Mouse (Mus musculus) skeletal muscle tissue, adult 2 months (tissue): ENCODE results near the gene Krtap21-1.

Experiments
- DNase-seq: peaks from one replicate; pipeline ENCODE4 v3.0.0-alpha.2; 2012; ENCODE audit warnings: low read depth, low spot score

The Krtap21-1 gene

DNA sequence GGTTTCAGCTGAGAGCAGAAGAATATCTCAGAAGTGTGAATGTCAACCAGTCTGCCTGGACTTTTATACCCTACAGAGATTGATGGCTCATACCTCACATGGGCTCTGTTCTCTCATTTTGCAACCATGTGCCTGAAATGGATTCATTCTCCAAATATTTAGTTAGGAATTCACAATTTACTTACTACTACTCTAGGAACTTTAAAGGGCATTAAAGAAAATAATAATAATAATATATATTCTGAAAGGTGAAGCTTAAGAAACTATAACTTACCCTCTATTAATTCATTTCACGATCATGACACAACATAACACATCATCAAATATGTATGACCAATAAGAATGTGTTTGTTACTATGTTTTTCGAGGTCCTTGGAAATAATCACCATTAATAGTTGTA is at the start of gene Krtap21-1:
TSS of gene Krtap21-1 (minus strand) at position 101 of the 400 bp plus-strand sequence.
- no peak for DNase-seq

- no peak for DNase-seq
Observed at GRCm38 (mm10) chr16:89429586-89429985, 25.9 kb upstream of the Krtap21-1 start.

DNA sequence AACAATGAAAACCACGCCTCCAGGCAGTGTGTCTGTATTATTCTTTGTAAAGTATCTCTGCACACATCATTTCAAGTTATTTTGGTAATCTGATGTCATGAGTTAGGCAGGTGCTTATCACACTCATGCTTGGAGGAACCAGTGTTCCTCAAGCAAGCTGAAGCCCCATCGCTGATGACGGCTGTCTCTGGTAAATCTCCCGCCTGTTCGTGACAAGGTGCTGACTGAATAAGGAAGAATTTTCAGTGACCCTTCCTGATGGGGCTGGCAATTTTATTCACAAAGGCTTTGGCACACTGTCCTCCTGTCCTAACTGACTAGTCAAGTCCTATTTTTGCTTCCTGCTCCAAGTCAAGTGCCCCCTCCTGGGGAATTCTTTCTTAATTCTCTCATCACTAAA is 21.6 kb upstream of the Krtap21-1 start:
- DNase-seq: no peak

DNA sequence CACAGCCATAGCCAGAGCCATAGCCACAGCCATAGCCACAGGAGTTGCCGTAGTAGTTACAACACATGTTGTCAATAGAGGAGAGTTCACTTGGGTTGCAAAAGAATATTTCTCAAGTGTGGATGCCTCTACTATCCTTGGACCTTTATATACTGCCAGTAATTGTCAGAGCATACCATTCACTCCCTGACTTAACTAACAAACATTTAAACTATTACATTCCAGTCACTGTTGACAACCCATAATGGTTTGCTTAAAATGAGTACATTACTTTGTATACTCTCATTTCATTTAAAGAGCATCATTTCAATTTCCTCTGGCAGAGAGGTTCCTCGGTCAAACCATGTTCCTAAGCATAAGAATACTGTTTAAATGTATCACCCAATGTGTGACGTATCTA is 16.3 kb upstream of the Krtap21-1 start, which contains the start of gene Krtap6-2:
TSS of gene Krtap6-2 (minus strand) at position 101 of the 400 bp plus-strand sequence.
- DNase-seq: no peak

DNA sequence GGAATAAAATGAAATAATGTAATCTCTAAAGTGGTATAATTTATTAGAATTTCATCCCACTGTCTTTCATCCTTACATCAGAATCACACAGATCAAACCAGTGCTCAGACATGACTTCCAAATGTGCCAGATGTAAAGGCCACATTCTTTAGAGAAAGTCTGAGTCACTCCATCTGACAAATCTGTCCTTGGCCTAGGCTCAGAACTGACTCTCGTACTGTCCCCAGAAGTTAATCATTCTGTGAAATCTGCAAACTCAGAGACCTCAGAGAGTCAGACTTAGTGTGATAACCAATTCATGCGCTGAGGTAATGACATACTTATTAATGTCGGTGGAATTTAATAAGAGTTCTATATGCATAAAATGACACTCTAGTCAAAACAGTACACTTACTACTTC is 12.6 kb upstream of the Krtap21-1 start:
- DNase-seq: no peak

- no peak for DNase-seq
Observed at GRCm38 (mm10) chr16:89410345-89411068, 6.8 kb upstream of the Krtap21-1 start.

DNA sequence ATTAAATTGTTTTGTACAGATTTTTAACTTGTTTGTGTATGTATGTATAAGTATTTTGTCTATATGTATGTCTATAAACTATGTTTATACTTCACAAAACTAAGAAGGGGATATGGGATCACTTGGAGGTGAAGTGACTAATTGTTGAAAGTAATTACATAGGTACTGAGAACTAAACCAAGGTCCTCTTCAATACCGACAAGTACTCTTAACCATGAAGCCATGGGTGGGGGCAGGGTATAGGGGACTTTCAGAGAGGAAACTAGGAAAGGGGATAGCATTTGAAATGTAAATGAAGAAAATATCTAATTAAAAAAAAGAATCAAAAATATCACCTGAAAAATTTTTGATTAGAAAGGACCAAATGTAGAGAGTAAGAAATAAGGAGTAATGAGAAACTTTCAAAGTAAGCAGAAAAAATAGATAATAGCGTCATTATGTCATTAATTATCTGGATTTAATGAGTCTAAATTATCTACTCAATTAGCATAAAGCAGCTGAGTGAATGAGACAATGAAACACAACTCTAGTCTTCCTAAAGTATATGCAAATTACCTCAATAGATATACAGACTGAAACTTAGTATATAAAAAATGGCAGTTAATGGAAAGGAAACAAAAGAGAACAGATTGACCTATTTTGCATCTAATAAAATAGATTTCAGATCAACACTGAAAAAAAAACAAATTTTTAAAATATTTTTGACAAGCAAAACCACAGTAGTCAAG is 30.8 kb downstream of the Krtap21-1 start:
- DNase-seq: no peak
